Mouse (Mus musculus): ENCODE results near the gene Loxl1.

Loxl1 gene

DNA sequence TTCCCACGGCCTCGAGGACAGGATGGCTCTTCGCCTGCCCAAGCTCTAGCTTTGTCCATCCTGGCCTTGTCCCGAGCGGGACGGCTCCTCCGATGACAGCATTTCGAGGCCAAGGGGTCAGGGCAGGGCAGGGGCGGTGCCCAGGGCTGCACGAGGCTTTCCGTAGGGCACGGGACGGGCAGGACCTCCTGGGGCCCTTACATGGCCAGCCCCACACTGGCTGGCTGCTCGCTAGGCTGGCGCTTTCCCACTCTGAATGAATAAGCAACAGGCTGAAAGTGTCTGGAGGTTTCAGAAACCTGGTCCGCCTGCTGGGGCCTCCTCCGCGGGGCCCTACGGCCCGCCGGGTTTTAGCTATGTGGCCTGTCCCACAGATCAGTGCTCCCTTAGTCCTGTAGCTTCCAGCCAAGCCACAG is at the start of gene Loxl1:
Gene Loxl1, minus strand, starts transcription at position 243 of the 416 bp plus-strand sequence.
- no peak for DNase-seq

DNA sequence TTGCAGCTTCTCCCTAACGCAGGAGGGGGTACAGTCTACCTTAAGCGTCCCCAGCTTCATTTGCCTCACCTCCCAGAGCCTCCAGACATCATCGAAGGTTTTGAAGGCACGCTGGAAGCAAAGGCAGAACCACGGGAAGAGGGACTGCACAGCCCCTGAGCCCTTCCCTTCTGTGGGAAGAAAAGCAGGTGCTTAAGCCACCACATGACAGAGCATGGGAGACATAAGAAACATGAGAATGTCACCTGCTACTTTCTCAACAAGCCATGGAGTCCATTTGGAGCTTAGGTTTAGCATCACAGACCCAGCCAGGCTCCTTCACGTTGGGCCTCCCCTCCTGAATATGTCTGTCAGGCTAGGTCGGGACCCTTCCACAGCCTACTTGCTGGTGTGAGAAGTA is 49.0 kb upstream of the Loxl1 start:
- no peak for DNase-seq

GRCm38 (mm10) chr9:58361373-58361772 is 48.4 kb upstream of the Loxl1 start:
- no peak for DNase-seq

GRCm38 (mm10) chr9:58355262-58356050 is 42.5 kb upstream of the Loxl1 start:
- no peak for DNase-seq

- DNase-seq: no peak
Observed at GRCm38 (mm10) chr9:58354701-58355100, 41.7 kb upstream of the Loxl1 start.

- DNase-seq: no peak
Observed at GRCm38 (mm10) chr9:58353224-58353623, 40.2 kb upstream of the Loxl1 start.

GRCm38 (mm10) chr9:58347795-58348194 is 34.8 kb upstream of the Loxl1 start:
- DNase-seq: no peak

- no peak for DNase-seq
Observed at GRCm38 (mm10) chr9:58346498-58346897, 33.5 kb upstream of the Loxl1 start.

GRCm38 (mm10) chr9:58345963-58346362 is 33.0 kb upstream of the Loxl1 start:
- DNase-seq: no peak

DNA sequence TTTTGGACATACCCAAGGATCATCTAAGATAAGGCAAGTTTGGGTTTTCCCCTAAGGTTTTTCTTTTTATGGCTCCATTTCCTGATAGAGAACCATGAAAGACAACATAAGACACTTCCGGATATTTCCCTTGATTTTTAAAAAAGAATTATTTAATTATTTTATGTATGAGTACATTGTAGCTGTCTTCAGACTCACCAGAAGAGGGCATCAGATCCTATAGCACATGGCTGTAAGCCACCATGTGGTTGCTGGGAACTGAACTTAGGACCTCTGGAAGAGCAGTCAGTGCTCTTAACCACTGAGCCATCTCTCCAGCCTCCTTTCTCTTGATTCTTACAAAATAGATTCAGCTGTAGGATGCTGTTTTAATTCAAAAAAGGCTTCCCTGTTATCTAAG is 28.8 kb upstream of the Loxl1 start:
- no peak for DNase-seq

- DNase-seq: no peak
Observed at GRCm38 (mm10) chr9:58336650-58337281, 23.8 kb upstream of the Loxl1 start.

DNA sequence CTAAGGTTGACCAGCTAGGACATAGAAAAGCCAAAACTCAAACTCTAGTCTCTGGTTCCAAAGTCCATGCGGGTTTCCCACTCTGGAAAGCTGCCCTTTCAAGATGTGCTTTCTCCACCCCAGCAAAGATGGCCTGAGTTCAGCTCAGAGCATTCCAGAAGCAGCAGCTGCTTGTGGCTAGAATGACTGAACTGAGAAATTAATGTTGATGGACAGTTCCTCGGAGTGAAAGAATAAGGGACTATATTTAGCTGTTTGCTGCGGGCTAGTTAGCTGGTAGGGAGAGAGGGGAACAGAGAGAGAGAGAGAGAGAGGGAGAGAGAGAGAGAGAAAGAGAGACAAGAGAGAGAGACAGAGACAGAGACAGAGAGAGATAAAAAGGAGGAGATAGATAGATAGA is 18.3 kb upstream of the Loxl1 start:
- DNase-seq: no peak

- DNase-seq: peak; percentile 68 to 70
Observed at GRCm38 (mm10) chr9:58330293-58330692, 17.3 kb upstream of the Loxl1 start.

DNA sequence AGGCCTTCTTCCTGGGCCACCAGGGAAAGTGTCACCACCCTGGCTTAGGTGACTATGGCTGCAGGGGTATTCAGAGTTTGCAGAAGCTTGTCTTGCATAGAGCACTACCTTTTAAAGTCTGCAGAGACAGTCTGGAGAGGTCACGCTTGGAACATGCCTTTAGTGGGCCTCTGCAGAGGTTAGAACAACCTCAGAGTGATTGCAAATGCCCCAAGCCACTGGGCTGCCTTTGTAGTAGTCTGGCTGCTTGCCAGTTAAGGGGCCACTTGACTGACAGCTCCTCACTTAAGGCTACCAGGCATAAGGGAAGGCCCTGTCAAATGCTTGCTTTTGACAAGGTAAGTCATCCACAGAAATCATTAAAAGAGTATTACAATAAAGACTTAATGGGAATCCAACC is 14.4 kb upstream of the Loxl1 start:
- no peak for DNase-seq

DNA sequence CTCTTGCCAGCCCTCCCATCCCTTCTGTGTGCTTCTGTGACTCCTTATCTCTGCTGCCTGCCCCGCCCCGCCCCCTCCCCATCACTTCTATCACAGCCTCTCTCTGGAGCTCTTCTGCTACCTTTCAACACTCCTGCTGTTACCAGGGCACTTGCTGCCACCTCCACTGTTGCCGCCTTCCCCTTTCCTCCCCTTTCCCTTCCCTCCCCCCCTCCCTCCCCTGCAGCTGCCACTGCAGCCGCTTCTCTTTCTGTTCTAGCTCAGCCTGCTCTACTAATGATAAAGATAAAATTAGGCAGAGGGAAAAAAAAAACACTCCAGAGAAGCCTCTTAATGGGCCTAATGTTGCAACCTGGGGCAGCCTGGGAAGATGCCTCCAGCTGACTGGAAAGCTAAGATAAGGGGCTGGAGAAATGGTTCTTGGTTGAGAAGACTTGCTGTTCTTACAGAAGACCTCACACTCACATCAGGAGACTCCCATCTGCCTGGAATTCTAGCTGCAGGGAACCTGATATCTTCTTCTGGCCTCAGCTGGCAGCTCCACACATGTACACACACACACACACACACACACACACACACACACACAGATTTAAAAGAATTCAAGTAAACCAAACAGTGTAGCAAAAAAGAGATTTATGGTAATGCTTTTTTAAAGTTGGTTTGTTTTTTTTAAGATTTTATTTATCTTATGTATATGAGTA is 13.6 kb upstream of the Loxl1 start:
- no peak for DNase-seq

DNA sequence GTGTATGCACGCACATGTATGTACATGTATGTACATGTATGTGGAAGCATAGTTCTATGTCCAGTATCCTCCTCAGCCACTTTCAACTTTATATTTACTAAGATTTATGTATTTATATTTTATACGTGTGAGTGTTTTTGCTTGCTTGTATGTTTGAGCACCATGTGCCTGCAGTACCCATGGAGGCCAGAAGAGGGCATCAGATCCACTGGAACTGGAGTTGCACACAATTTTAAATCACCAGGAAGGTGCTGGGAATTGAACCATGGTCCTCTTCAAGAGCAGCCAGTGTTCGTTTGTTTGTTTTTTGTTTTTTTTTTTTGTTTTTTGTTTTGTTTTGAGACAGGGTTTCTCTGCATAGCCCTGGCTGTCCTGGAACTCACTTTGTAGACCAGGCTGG is 8.7 kb upstream of the Loxl1 start:
- DNase-seq: no peak

DNA sequence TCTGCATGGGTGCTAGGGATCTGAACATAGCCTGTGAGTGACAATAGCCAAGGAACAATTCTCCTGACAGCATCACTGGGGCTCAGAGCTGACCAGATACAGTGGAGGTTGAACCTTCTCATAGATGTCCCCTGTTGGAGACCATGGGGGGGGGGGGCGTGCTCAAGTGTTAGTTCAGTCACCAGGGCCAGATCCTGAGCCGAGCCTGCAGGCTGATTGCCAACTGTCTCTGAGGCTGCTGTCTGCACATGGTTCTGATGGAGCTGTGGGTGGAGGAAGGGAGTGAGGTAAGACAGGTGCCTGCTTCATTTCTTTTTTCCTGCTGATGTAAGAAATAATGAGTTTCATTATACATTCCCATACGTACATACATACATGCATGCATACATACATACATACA is 5.3 kb upstream of the Loxl1 start:
- DNase-seq: no peak

DNA sequence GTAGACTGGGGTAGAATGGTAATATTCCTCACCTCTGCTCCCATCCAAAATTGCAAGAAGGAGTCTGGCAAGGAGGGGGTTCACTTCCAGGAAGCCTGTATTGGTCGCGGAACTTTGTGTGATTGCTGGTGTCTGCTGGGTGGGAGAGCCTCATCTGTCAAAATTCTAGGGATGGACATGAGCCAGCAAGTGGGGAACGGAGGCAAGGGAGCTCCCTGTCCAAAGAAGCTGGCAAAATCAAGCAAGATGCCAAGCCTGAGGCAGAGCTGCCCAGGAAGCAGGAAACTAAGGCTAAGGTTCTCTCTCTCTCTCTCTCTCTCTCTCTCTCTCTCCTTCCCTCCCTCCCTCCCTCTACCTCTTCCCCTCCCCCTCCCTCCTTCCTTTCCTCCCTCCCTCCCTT is 4.4 kb upstream of the Loxl1 start:
- DNase-seq: no peak

- no peak for DNase-seq
Observed at GRCm38 (mm10) chr9:58316784-58317183, 3.8 kb upstream of the Loxl1 start.

DNA sequence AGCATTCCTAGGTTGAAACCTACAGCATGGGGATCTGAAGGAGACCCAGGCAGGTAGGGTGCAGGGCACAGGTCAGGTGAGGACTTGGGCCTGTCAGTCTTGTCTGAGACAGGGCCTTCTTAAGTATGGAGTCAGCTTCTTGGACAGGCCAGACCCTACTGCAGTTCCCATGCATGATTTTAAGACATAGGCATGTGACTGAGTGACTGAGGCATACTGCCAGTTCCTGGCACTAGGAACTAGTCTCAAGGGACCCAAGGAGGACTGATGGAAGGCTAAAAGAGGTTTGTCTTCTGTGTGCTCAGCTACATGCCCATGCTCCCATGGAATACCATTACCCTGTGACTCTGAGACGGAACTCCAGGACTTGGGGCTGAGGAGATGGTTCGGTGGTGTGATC is 2.9 kb upstream of the Loxl1 start:
- no peak for DNase-seq

GRCm38 (mm10) chr9:58314682-58315360 is 1.8 kb upstream of the Loxl1 start:
- no peak for DNase-seq

GRCm38 (mm10) chr9:58312196-58312943 is 616 bp downstream of the Loxl1 start:
- no peak for DNase-seq

All from cerebellum, postnatal 36 days (tissue).